ENCODE assay signal across 13 mouse cellular contexts in genomic region chr10:43641169-43641945, GRCm38 (mm10).
DNase-seq lines count a peak whose midpoint lies in the region; ATAC-seq and TF ChIP-seq lines count a peak whose summit lies in the region.
"Had no signal": no experiment of that assay in that cellular context is flagged by ENCODE, and none has a peak within 500 bp of the region (broad histone marks: within the 10 kb centered on the region; RNA-seq: fewer than 3 reads in every experiment).

No protein-coding gene starts in this region.

- peak; percentile 4 for DNase-seq in lung, embryonic 14.5 days
- no peak for DNase-seq in lung, postnatal 14 days
- no peak for DNase-seq in ovary, postnatal 14 days (ENCODE audit: low spot score)
- DNase-seq in embryo, embryonic 10.5 days (ENCODE audit: low spot score): no peak
- no peak for DNase-seq in thymus, postnatal 0 days (ENCODE audit: low spot score)
- DNase-seq: embryo, embryonic 11 days; gastrocnemius, postnatal 10 days; kidney, postnatal 10 days; spleen, adult 18-20 months had no signal

- no peak overlapping the region for H3K9ac ChIP-seq in lung, embryonic 14.5 days
- no peak overlapping the region for H3K9ac ChIP-seq in midbrain, embryonic 15.5 days
- H3K9ac ChIP-seq: lung, embryonic 15.5 days had no signal

- WGBS in lung, embryonic 14.5 days: 56% methylated on average over 14 of the region's 14 CpGs
- 76% methylated on average over 14 of the region's 14 CpGs for WGBS in midbrain, embryonic 15.5 days

- no peak overlapping the region for H3K4me2 ChIP-seq in lung, embryonic 14.5 days
- no peak overlapping the region for H3K4me2 ChIP-seq in midbrain, embryonic 15.5 days
- H3K4me2 ChIP-seq: lung, embryonic 15.5 days had no signal

- H3K27me3 ChIP-seq in lung, embryonic 14.5 days (ENCODE audit: insufficient read depth, low read length): no peaks in the 10 kb centered on the region
- H3K27me3 ChIP-seq in megakaryocyte, embryonic 14.5 days (replicated peaks): peaks cover 2% of the 10 kb centered on the region
- H3K27me3 ChIP-seq in midbrain, embryonic 15.5 days (replicated peaks): no peaks in the 10 kb centered on the region
- H3K27me3 ChIP-seq: lung, embryonic 15.5 days had no signal

- H3K4me1 ChIP-seq in lung, embryonic 14.5 days (ENCODE audit: insufficient read depth): no peaks in the 10 kb centered on the region
- peaks cover 32% of the 10 kb centered on the region for H3K4me1 ChIP-seq in megakaryocyte, embryonic 14.5 days
- no peaks in the 10 kb centered on the region for H3K4me1 ChIP-seq in midbrain, embryonic 15.5 days
- H3K4me1 ChIP-seq: lung, embryonic 15.5 days had no signal

- ATAC-seq in lung, embryonic 14.5 days (ENCODE audit: insufficient read depth): no peak
- peak; percentile 61 for ATAC-seq in erythroid progenitor cell, adult 5-6 weeks (replicated peaks; ENCODE audit: low FRiP score, poor library complexity, severe bottlenecking)
- ATAC-seq in midbrain, embryonic 15.5 days (replicated peaks): no peak

- no peak for TF ChIP-seq CTCF in lung, embryonic 14.5 days (IDR thresholded peaks at IDR 0.05; ENCODE audit: low read depth)

- no peak overlapping the region for H3K27ac ChIP-seq in lung, embryonic 14.5 days (ENCODE audit: low read depth)
- no peak overlapping the region for H3K27ac ChIP-seq in midbrain, embryonic 15.5 days
- H3K27ac ChIP-seq: lung, embryonic 15.5 days had no signal

- H3K9me3 ChIP-seq in lung, embryonic 14.5 days (ENCODE audit: low read depth, low read length): no peaks in the 10 kb centered on the region
- peaks cover 19% of the 10 kb centered on the region for H3K9me3 ChIP-seq in megakaryocyte, embryonic 14.5 days
- no peaks in the 10 kb centered on the region for H3K9me3 ChIP-seq in midbrain, embryonic 15.5 days
- H3K9me3 ChIP-seq: lung, embryonic 15.5 days had no signal

- H3K36me3 ChIP-seq in lung, embryonic 14.5 days (ENCODE audit: insufficient read depth): no peaks in the 10 kb centered on the region
- peaks cover 2% of the 10 kb centered on the region for H3K36me3 ChIP-seq in megakaryocyte, embryonic 14.5 days (replicated peaks; ENCODE audit: low read length)
- H3K36me3 ChIP-seq in midbrain, embryonic 15.5 days (replicated peaks): no peaks in the 10 kb centered on the region
- H3K36me3 ChIP-seq: lung, embryonic 15.5 days had no signal

- H3K4me3 ChIP-seq in lung, embryonic 14.5 days (ENCODE audit: low read depth, low read length): no peak overlapping the region
- H3K4me3 ChIP-seq in megakaryocyte, embryonic 14.5 days (replicated peaks): peak overlapping the region; percentile 59
- H3K4me3 ChIP-seq in midbrain, embryonic 15.5 days: no peak overlapping the region
- H3K4me3 ChIP-seq: lung, embryonic 15.5 days had no signal
